Mouse (Mus musculus) embryonic facial prominence, embryonic 11.5 days (tissue): Measurements from ENCODE around the gene P3h2. TPM values are rescaled to one million over a fixed set of nuclear protein-coding genes. Genes with fewer than 3 reads are reported as not detected.

ENCODE experiments used
- ATAC-seq: fragments of 200-750 bp; cut with Nextera tagmentation; replicated peaks from 2 replicates; pipeline ENCODE4 v1.8.0; 2017; ENCODE audit warnings: low read depth; ENCODE audit not compliant: insufficient number of reproducible peaks, low FRiP score, low TSS enrichment
- DNase-seq: peaks from one replicate; pipeline ENCODE4 v3.0.0-alpha.2; 2015; ENCODE audit warnings: low spot score
- H3K27ac ChIP-seq: fragments of 300-500 bp; sonication (generic); replicated peaks from 2 replicates; pipeline ENCODE4 v1.5.1; 2014; ENCODE audit warnings: mild to moderate bottlenecking, low read depth, low read length, control low read depth
- H3K27me3 ChIP-seq: fragments of 300-500 bp; sonication (generic); 2 replicates; pipeline ENCODE4 v1.6.1; 2014; ENCODE audit warnings: mild to moderate bottlenecking, low read length, moderate library complexity, mixed read lengths; ENCODE audit not compliant: control insufficient read depth, insufficient read depth
- H3K36me3 ChIP-seq: fragments of 300-500 bp; sonication (generic); replicated peaks from 2 replicates; pipeline ENCODE4 v1.6.1; 2014; ENCODE audit warnings: low read depth, mild to moderate bottlenecking, low read length, moderate library complexity, mixed read lengths; ENCODE audit not compliant: control insufficient read depth, insufficient read depth
- H3K4me1 ChIP-seq: fragments of 300-500 bp; sonication (generic); 2 replicates; pipeline ENCODE4 v1.6.1; 2014; ENCODE audit warnings: low read length, mixed read lengths; ENCODE audit not compliant: control insufficient read depth, insufficient read depth
- H3K4me2 ChIP-seq: fragments of 300-500 bp; sonication (generic); 2 replicates; pipeline ENCODE4 v1.6.1; 2014; ENCODE audit warnings: low read depth, mild to moderate bottlenecking, control low read depth, low read length, moderate library complexity
- H3K4me3 ChIP-seq: fragments of 300-500 bp; sonication (generic); 2 replicates; pipeline ENCODE4 v1.5.1; 2014; ENCODE audit warnings: low read depth, low read length, control low read depth
- H3K9ac ChIP-seq: fragments of 300-500 bp; sonication (generic); replicated peaks from 2 replicates; pipeline ENCODE4 v1.6.1; 2014; ENCODE audit warnings: mild to moderate bottlenecking, control low read depth, low read length
- H3K9me3 ChIP-seq: fragments of 300-500 bp; sonication (generic); replicated peaks from 2 replicates; pipeline ENCODE4 v1.6.1; 2016; ENCODE audit warnings: mild to moderate bottlenecking, low read length, inconsistent platforms, mixed read lengths; ENCODE audit not compliant: control insufficient read depth
- WGBS: fragments of 180-500 bp; shearing (Covaris S2); extraction: QIAGEN DNeasy Blood & Tissue Kit; methylation state at CpG from one replicate; pipeline ENCODE4 v1.1.7; 2014; 5-methylcytosine and 5-hydroxymethylcytosine counted together
- polyA plus RNA-seq: library from polyadenylated mRNA; unstranded; fragments of >200 nt; fragmentation: Nextera tagmentation; extraction: Ambion mirVana; gene quantifications from 2 replicates; pipeline ENCODE4 v1.2.1, GENCODE M21; 2014

P3h2 gene
- polyA plus RNA-seq, 1 experiment from 2014 or later: 6.0 TPM

GRCm38 (mm10) chr16:26060239-26061085 is 45.1 kb downstream of the P3h2 start:
- H3K36me3 ChIP-seq: no peaks in the 10 kb centered on the region
- no peaks in the 10 kb centered on the region for H3K9me3 ChIP-seq
- no peaks in the 10 kb centered on the region for H3K27me3 ChIP-seq
- no peak overlapping the region for H3K4me3 ChIP-seq
- H3K4me1 ChIP-seq: no peaks in the 10 kb centered on the region
- ATAC-seq (no peak), DNase-seq (no peak)
- H3K4me2 ChIP-seq: no peak overlapping the region
- no peak overlapping the region for H3K27ac ChIP-seq
- H3K9ac ChIP-seq: no peak overlapping the region
- 86% methylated on average over 5 of the region's 5 CpGs for WGBS

GRCm38 (mm10) chr16:26053631-26054030 is 52.0 kb downstream of the P3h2 start:
- Histone ChIP-seq H3K27me3 (no peaks in the 10 kb centered on the region), H3K9me3 (no peaks in the 10 kb centered on the region), H3K4me3 (no peak overlapping the region), H3K9ac (no peak overlapping the region), H3K4me2 (no peak overlapping the region), H3K27ac (no peak overlapping the region), H3K36me3 (no peaks in the 10 kb centered on the region), H3K4me1 (no peaks in the 10 kb centered on the region)
- no peak for ATAC-seq
- no peak for DNase-seq
- 61% methylated on average over 3 of the region's 3 CpGs for WGBS

- DNase-seq: peak; percentile 51
These were observed 56.0 kb downstream of the P3h2 start for GRCm38 (mm10) chr16:26049393-26050087.

DNA sequence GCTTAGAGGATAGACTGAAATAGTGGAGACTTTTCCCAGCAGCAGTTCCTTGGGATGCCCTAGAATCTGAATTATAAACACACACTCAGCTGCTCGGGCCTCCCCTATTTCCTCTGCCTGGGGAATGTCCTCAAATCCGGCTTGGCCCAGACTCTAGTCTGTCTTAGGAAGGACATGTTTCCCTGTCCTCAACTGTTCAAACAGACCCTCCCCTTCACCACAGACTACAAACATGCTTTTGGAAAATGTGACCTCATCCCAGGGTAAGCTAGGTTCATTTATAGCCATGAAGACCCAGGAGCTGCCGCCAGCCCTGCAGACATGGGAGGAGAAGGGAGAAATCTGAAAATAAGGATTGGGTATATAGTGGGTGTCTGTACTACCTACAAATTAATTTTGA is 57.7 kb downstream of the P3h2 start:
- Histone ChIP-seq H3K27ac (no peak overlapping the region), H3K9me3 (no peaks in the 10 kb centered on the region), H3K36me3 (no peaks in the 10 kb centered on the region), H3K27me3 (no peaks in the 10 kb centered on the region), H3K9ac (no peak overlapping the region), H3K4me1 (no peaks in the 10 kb centered on the region), H3K4me2 (no peak overlapping the region), H3K4me3 (no peak overlapping the region)
- WGBS: 62% methylated on average over 3 of the region's 3 CpGs
- DNase-seq (no peak), ATAC-seq (no peak)

More at GRCm38 (mm10) chr16:26049393-26050087, 56.0 kb downstream of the P3h2 start:
- whole genome bisulfite sequencing: 13% methylated on average over 5 of the region's 5 CpGs
- Histone ChIP-seq H3K4me2 (no peak overlapping the region), H3K9me3 (no peaks in the 10 kb centered on the region), H3K27ac (no peak overlapping the region; the same call in 1 of the 2 replicates), H3K9ac (no peak overlapping the region), H3K4me3 (no peak overlapping the region), H3K27me3 (no peaks in the 10 kb centered on the region), H3K36me3 (no peaks in the 10 kb centered on the region), H3K4me1 (no peaks in the 10 kb centered on the region)
- 0 out of 2 replicates have a peak, but pooled peaks have one; percentile 52 for ATAC-seq

DNA sequence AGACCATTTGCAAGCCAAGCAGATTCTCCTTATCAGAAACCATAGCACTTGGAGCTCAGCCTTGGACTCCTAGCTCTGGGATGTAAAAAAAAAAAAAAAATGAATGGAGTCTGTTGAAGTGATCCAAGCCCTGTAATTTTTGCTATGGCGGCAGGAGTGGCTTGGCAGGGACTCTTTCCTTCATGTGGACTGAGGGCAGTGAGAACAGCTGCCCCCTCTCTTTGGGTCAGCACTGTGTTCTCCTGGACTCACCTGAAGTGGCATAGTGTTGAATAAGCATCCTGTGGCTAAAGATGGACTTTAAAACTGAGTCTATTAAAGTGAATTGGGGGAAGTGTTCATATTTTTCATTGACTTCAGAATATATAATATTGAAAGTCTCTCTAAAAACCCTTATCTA is 58.2 kb downstream of the P3h2 start:
- ATAC-seq: no peak
- no peak for DNase-seq
- H3K36me3 ChIP-seq: no peaks in the 10 kb centered on the region
- no peaks in the 10 kb centered on the region; the same call in 1 of the 2 replicates for H3K4me1 ChIP-seq
- H3K4me2 ChIP-seq: no peak overlapping the region
- H3K27me3 ChIP-seq: no peaks in the 10 kb centered on the region
- no peak overlapping the region for H3K27ac ChIP-seq
- 64% methylated on average over 1 of the region's 1 CpGs for WGBS
- H3K9me3 ChIP-seq: no peaks in the 10 kb centered on the region
- H3K9ac ChIP-seq: no peak overlapping the region
- no peak overlapping the region for H3K4me3 ChIP-seq

DNA sequence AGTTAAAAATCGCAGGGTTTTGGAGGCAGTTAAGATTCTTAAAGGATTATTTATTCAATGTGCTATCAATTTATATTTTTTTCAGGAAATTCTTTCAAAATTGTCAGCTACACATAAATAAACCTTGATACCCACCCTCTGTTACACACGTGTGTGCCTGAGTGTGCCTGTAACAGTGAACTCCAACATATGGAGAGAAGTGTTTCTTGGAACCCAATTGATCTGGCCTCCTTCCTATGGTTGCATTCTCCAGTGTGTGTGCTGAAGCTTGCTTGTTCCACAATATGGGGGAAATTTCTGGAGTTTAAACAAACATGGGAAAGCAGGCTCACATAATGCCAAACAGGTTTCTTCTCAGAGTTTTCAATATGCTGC is 63.7 kb downstream of the P3h2 start:
- H3K9ac ChIP-seq: no peak overlapping the region
- 16% methylated on average over 2 of the region's 2 CpGs for WGBS
- H3K4me3 ChIP-seq: no peak overlapping the region
- H3K36me3 ChIP-seq: no peaks in the 10 kb centered on the region
- H3K27me3 ChIP-seq: no peaks in the 10 kb centered on the region
- H3K4me1 ChIP-seq: no peaks in the 10 kb centered on the region; the same call in 1 of the 2 replicates
- no peak overlapping the region for H3K4me2 ChIP-seq
- peak; percentile 78 for ATAC-seq
- no peak for DNase-seq
- H3K9me3 ChIP-seq: no peaks in the 10 kb centered on the region
- peak overlapping the region; percentile 74; the same call in 1 of the 2 replicates for H3K27ac ChIP-seq

GRCm38 (mm10) chr16:26041021-26041928 is 64.3 kb downstream of the P3h2 start:
- no peaks in the 10 kb centered on the region for H3K36me3 ChIP-seq
- H3K4me3 ChIP-seq: no peak overlapping the region
- WGBS: 27% methylated on average over 12 of the region's 12 CpGs
- no peaks in the 10 kb centered on the region for H3K9me3 ChIP-seq
- H3K9ac ChIP-seq: no peak overlapping the region
- H3K4me2 ChIP-seq: no peak overlapping the region
- peak overlapping the region; percentile 77 for H3K27ac ChIP-seq
- ATAC-seq: peak; percentile 91
- DNase-seq: peak; percentile 88
- no peaks in the 10 kb centered on the region; the same call in 1 of the 2 replicates for H3K4me1 ChIP-seq
- no peaks in the 10 kb centered on the region for H3K27me3 ChIP-seq
